Mouse (Mus musculus) intestine, postnatal 0 days (tissue): ENCODE results near the gene Snx17. TPM values are rescaled to one million over a fixed set of nuclear protein-coding genes. Genes with fewer than 3 reads are reported as not detected.

Source experiments
- ATAC-seq: fragments of 200-750 bp; cut with Nextera tagmentation; 2 replicates; pipeline ENCODE4 v1.8.0; 2017; ENCODE audit warnings: mild to moderate bottlenecking, moderate TSS enrichment, moderate library complexity
- H3K27ac ChIP-seq: fragments of 300-500 bp; sonication (generic); 2 replicates; pipeline ENCODE4 v1.5.1; 2014; ENCODE audit warnings: mild to moderate bottlenecking, low read depth, low read length, moderate library complexity
- H3K27me3 ChIP-seq: fragments of 300-500 bp; sonication (generic); replicated peaks from 2 replicates; pipeline ENCODE4 v1.6.1; 2014; ENCODE audit warnings: low read length, mixed read lengths; ENCODE audit not compliant: control insufficient read depth, insufficient read depth
- H3K36me3 ChIP-seq: fragments of 300-500 bp; sonication (generic); 2 replicates; pipeline ENCODE4 v1.6.1; 2014; ENCODE audit warnings: mild to moderate bottlenecking, moderate library complexity; ENCODE audit not compliant: control insufficient read depth, insufficient read depth
- H3K4me1 ChIP-seq: fragments of 300-500 bp; sonication (generic); replicated peaks from 2 replicates; pipeline ENCODE4 v1.6.1; 2014; ENCODE audit warnings: antibody characterized with exemption, low read length, mixed read lengths; ENCODE audit not compliant: control insufficient read depth, insufficient read depth
- H3K4me2 ChIP-seq: fragments of 300-500 bp; sonication (generic); replicated peaks from 2 replicates; pipeline ENCODE4 v1.6.1; 2014; ENCODE audit warnings: low read depth, mild to moderate bottlenecking, moderate library complexity
- H3K4me3 ChIP-seq: fragments of 300-500 bp; sonication (generic); 2 replicates; pipeline ENCODE4 v1.5.1; 2014; ENCODE audit warnings: low read depth, low read length
- H3K9ac ChIP-seq: fragments of 300-500 bp; sonication (generic); 2 replicates; pipeline ENCODE4 v1.6.1; 2014; ENCODE audit warnings: mild to moderate bottlenecking, low read depth, low read length
- H3K9me3 ChIP-seq: fragments of 300-500 bp; sonication (generic); 2 replicates; pipeline ENCODE4 v1.6.1; 2016; ENCODE audit warnings: mixed run types; ENCODE audit not compliant: control insufficient read depth
- CTCF ChIP-seq: sonication (generic); IDR thresholded peaks from 2 replicates; pipeline ENCODE4 v1.5.1; 2016; ENCODE audit warnings: low read depth, mild to moderate bottlenecking, control low read depth, antibody characterized with exemption, moderate library complexity
- WGBS: fragments of 180-500 bp; shearing (Covaris S2); extraction: QIAGEN DNeasy Blood & Tissue Kit; methylation state at CpG from one replicate; pipeline ENCODE4 v1.1.7; 2014; 5-methylcytosine and 5-hydroxymethylcytosine counted together
- polyA plus RNA-seq: library from polyadenylated mRNA; unstranded; fragments of >200 nt; fragmentation: Nextera tagmentation; extraction: Ambion mirVana; gene quantifications from 2 replicates; pipeline ENCODE4 v1.2.1, GENCODE M21; 2015

The Snx17 gene
- polyA plus RNA-seq, 1 experiment from 2014 or later = 122 TPM

DNA sequence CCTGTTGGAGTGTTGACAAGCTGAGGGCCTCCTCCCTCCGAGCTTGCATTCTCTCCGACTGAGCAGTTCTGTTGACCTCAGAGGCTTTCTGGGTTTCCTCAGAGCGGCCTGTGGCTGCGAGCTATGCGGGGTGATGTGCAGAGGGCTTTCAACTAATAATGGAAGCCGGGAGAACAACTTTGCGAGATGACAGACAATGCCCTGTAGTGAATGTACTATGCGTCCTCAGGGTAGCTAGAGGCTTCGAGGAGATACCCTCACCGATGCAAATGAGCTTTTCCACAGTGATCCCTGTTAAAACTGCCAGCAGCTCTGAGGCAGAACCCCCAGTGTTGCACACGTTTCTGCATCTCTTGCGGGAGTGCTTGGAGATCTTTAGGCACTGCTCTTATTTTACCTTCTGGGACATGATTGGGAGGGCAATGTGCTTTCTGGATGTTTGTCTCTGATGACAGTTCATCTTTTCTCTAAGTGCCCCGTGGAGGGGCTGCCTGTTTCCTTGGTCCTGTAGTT lies 48.6 kb downstream of the Snx17 start:
- Histone ChIP-seq H3K27ac (peak overlapping the region; percentile 100), H3K9me3 (no peaks in the 10 kb centered on the region), H3K4me3 (peak overlapping the region; percentile 98), H3K9ac (peak overlapping the region; percentile 98), H3K4me2 (peak overlapping the region; percentile 73), H3K4me1 (0 out of 2 replicates have a peak, but pooled peaks cover 7% of the 10 kb centered on the region), H3K36me3 (peaks cover 29% of the 10 kb centered on the region), H3K27me3 (no peaks in the 10 kb centered on the region)
- WGBS = under 1% methylated on average over 13 of the region's 13 CpGs
- ATAC-seq = no peak
- no peak for TF ChIP-seq CTCF

DNA sequence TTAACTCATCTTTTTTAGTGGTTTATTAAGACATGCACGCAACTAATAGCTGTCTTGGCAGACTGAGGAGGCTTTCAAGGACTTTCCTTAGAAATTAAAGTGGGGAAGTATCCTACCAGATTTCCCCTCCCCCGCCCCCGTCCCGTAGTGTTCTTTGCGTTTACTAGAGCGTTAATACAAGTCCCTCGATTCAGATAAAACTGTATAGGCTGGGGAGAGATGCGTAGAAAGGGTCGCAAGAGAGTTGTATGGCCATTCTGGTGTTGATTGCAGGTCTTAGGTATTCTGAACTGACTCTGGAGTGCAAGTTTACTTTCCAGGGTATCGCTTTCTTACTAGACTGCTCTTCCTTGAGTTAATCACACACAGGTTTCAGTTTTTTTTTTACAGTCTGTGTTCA lies 49.2 kb downstream of the Snx17 start:
- peak overlapping the region; percentile 73 for H3K4me2 ChIP-seq
- 15% methylated on average over 10 of the region's 10 CpGs for whole genome bisulfite sequencing
- no peaks in the 10 kb centered on the region for H3K9me3 ChIP-seq
- no peak for ATAC-seq
- peaks cover 35% of the 10 kb centered on the region for H3K36me3 ChIP-seq
- TF ChIP-seq CTCF = no peak
- 0 out of 2 replicates have a peak, but pooled peaks cover 7% of the 10 kb centered on the region for H3K4me1 ChIP-seq
- no peak overlapping the region for H3K27ac ChIP-seq
- H3K27me3 ChIP-seq = no peaks in the 10 kb centered on the region
- H3K4me3 ChIP-seq = peak overlapping the region; percentile 98
- peak overlapping the region; percentile 98; the same call in 1 of the 2 replicates for H3K9ac ChIP-seq

Other genes with a start within 250 kb of the Snx17 start
- 535 and 618 TPM in 2 replicates for gene Cgref1, start 247.6 kb upstream of the Snx17 start, polyA plus RNA-seq
- 150 and 161 TPM in 2 replicates for gene Preb, start 232.9 kb upstream of the Snx17 start, polyA plus RNA-seq
- gene Tcf23, start 224.6 kb upstream of the Snx17 start, polyA plus RNA-seq = 1.8 and 2.3 TPM in 2 replicates
- gene Atraid, start 144.9 kb upstream of the Snx17 start, polyA plus RNA-seq = 227 and 250 TPM in 2 replicates
- gene Slc5a6, start 144.3 kb upstream of the Snx17 start, polyA plus RNA-seq = 18.0 and 20.0 TPM in 2 replicates
- 3.2 and 3.7 TPM in 2 replicates for gene Cad, start 138.4 kb upstream of the Snx17 start, polyA plus RNA-seq
- not detected in 2 replicates for gene Dnajc5g, start 86.9 kb upstream of the Snx17 start, polyA plus RNA-seq
- gene Slc30a3, start 85.0 kb upstream of the Snx17 start, polyA plus RNA-seq = 0.10 TPM in 1 of 2 replicates, not detected in the other
- not detected in 2 replicates for gene Trim54, start 76.5 kb upstream of the Snx17 start, polyA plus RNA-seq
- not detected in 2 replicates for gene Ucn, start 54.4 kb upstream of the Snx17 start, polyA plus RNA-seq
- 38.8 and 42.2 TPM in 2 replicates for gene Mpv17, start 39.0 kb upstream of the Snx17 start, polyA plus RNA-seq
- gene Gm29609, start 13.3 kb upstream of the Snx17 start, polyA plus RNA-seq = 0.53 and 1.0 TPM in 2 replicates
- 23.1 and 26.2 TPM in 2 replicates for gene Gtf3c2, start 13.1 kb upstream of the Snx17 start, polyA plus RNA-seq
- gene Eif2b4, start 203 bp downstream of the Snx17 start, polyA plus RNA-seq = 43.7 and 45.1 TPM in 2 replicates
- 6.8 and 7.3 TPM in 2 replicates for gene Zfp513, start 9.1 kb downstream of the Snx17 start, polyA plus RNA-seq
- gene Ppm1g, start 27.5 kb downstream of the Snx17 start, polyA plus RNA-seq = 54.8 and 55.4 TPM in 2 replicates
- gene Nrbp1, start 47.6 kb downstream of the Snx17 start, polyA plus RNA-seq = 96.4 and 99.6 TPM in 2 replicates
- gene Gm9970, start 48.0 kb downstream of the Snx17 start, polyA plus RNA-seq = 0.51 and 0.70 TPM in 2 replicates
- gene Krtcap3, start 58.5 kb downstream of the Snx17 start, polyA plus RNA-seq = 105 and 108 TPM in 2 replicates
- gene Ift172, start 97.9 kb downstream of the Snx17 start, polyA plus RNA-seq = 28.3 and 30.4 TPM in 2 replicates
- gene Fndc4, start 102.9 kb downstream of the Snx17 start, polyA plus RNA-seq = 6.2 and 7.2 TPM in 2 replicates
- gene Gckr, start 104.2 kb downstream of the Snx17 start, polyA plus RNA-seq = 0.10 TPM in 1 of 2 replicates, not detected in the other